Mouse (Mus musculus) heart, embryonic 14.5 days (tissue): ENCODE results near the gene Mrpl44. TPM values are rescaled to one million over a fixed set of nuclear protein-coding genes. Genes with fewer than 3 reads are reported as not detected.

ENCODE experiments used
- ATAC-seq: fragments of 200-750 bp; cut with Nextera tagmentation; 2 replicates; pipeline ENCODE4 v1.8.0; 2017; ENCODE audit warnings: low read depth, moderate TSS enrichment; ENCODE audit not compliant: insufficient number of reproducible peaks, insufficient read depth, low FRiP score
- H3K27ac ChIP-seq, 2 experiments: fragments of 200-500 bp in 1 of 2; fragments of 300-500 bp in 1 of 2; sonication (generic) in 1 of 2; replicated peaks in 1 of 2; 2 replicates each; pipeline ENCODE4 v1.5.1; 2012 to 2014; ENCODE audit warnings: low read depth in 2 of 2, low read length in 2 of 2, control low read depth in 1 of 2, mild to moderate bottlenecking in 1 of 2, mixed read lengths in 1 of 2; ENCODE audit not compliant: control insufficient read depth in 1 of 2, insufficient read depth in 1 of 2
- H3K27me3 ChIP-seq: fragments of 300-500 bp; sonication (generic); 2 replicates; pipeline ENCODE4 v1.6.1; 2014; ENCODE audit warnings: mild to moderate bottlenecking, low read length, control low read depth; ENCODE audit not compliant: control insufficient read depth, insufficient read depth
- H3K36me3 ChIP-seq: fragments of 300-500 bp; sonication (generic); 2 replicates; pipeline ENCODE4 v1.6.1; 2014; ENCODE audit warnings: mild to moderate bottlenecking, control low read depth, low read length, mixed read lengths; ENCODE audit not compliant: control insufficient read depth, insufficient read depth
- H3K4me1 ChIP-seq, 2 experiments: fragments of 200-500 bp in 1 of 2; fragments of 300-500 bp in 1 of 2; sonication (generic) in 1 of 2; 2 replicates each; pipeline ENCODE4 v1.6.1; 2012 to 2014; ENCODE audit warnings: low read length in 2 of 2, control low read depth in 1 of 2, mixed read lengths in 1 of 2; ENCODE audit not compliant: control insufficient read depth in 2 of 2, insufficient read depth in 2 of 2
- H3K4me2 ChIP-seq: fragments of 300-500 bp; sonication (generic); 2 replicates; pipeline ENCODE4 v1.6.1; 2014; ENCODE audit warnings: mild to moderate bottlenecking, low read length
- H3K4me3 ChIP-seq, 2 experiments: fragments of 200-500 bp in 1 of 2; fragments of 300-500 bp in 1 of 2; sonication (generic) in 1 of 2; 2 replicates each; pipeline ENCODE4 v1.5.1; 2012 to 2014; ENCODE audit warnings: low read length in 2 of 2, mild to moderate bottlenecking in 2 of 2, control low read depth in 1 of 2, low read depth in 1 of 2, moderate library complexity in 1 of 2; ENCODE audit not compliant: control insufficient read depth in 1 of 2, insufficient read depth in 1 of 2
- H3K9ac ChIP-seq: fragments of 300-500 bp; sonication (generic); 2 replicates; pipeline ENCODE4 v1.6.1; 2014; ENCODE audit warnings: mild to moderate bottlenecking, low read length
- H3K9me3 ChIP-seq: fragments of 300-500 bp; sonication (generic); 2 replicates; pipeline ENCODE4 v1.6.1; 2016; ENCODE audit warnings: low read length, control low read depth; ENCODE audit not compliant: control insufficient read depth
- WGBS: fragments of 180-500 bp; shearing (Covaris S2); extraction: QIAGEN DNeasy Blood & Tissue Kit; methylation state at CpG from one replicate; pipeline ENCODE4 v1.1.7; 2014; 5-methylcytosine and 5-hydroxymethylcytosine counted together
- polyA plus RNA-seq: library from polyadenylated mRNA; unstranded; fragments of >200 nt; fragmentation: Nextera tagmentation; extraction: Ambion mirVana; gene quantifications from 2 replicates; pipeline ENCODE4 v1.2.1, GENCODE M21; 2014

Mrpl44 gene
- polyA plus RNA-seq, 1 experiment from 2014 or later, result 45.6 TPM

- Histone ChIP-seq H3K4me1 (peaks cover 7 to 39% of the 10 kb centered on the region in 2 experiments), H3K4me2 (no peak overlapping the region), H3K36me3 (no peaks in the 10 kb centered on the region), H3K27ac (peak overlapping the region in 1 of 2 experiments; percentile 64; a peak in 2 of 4 replicates), H3K27me3 (no peaks in the 10 kb centered on the region), H3K9me3 (no peaks in the 10 kb centered on the region), H3K4me3 (no peak overlapping the region), H3K9ac (no peak overlapping the region)
- 54% methylated on average over 7 of the region's 7 CpGs for WGBS
- 0 out of 2 replicates have a peak, but pooled peaks have one; percentile 31 for ATAC-seq
These were observed 18.7 kb upstream of the Mrpl44 start for GRCm38 (mm10) chr1:79757161-79757560.

GRCm38 (mm10) chr1:79757597-79757996 is 18.2 kb upstream of the Mrpl44 start:
- Histone ChIP-seq H3K27me3 (no peaks in the 10 kb centered on the region), H3K4me1 (peaks cover 9 to 41% of the 10 kb centered on the region in 2 experiments), H3K4me3 (no peak overlapping the region), H3K4me2 (no peak overlapping the region), H3K9me3 (no peaks in the 10 kb centered on the region), H3K9ac (no peak overlapping the region), H3K27ac (peak overlapping the region; percentile 30 to 64; a peak in 3 of 4 replicates), H3K36me3 (no peaks in the 10 kb centered on the region)
- 80% methylated on average over 4 of the region's 4 CpGs for WGBS
- ATAC-seq, result no peak

GRCm38 (mm10) chr1:79759006-79759405 is 16.8 kb upstream of the Mrpl44 start:
- H3K36me3 ChIP-seq, result no peaks in the 10 kb centered on the region
- 54% methylated on average over 2 of the region's 2 CpGs for WGBS
- ATAC-seq, result no peak

GRCm38 (mm10) chr1:79759436-79759972 is 16.3 kb upstream of the Mrpl44 start:
- Histone ChIP-seq H3K27me3 (no peaks in the 10 kb centered on the region), H3K4me2 (peak overlapping the region; percentile 0; the same call in 1 of the 2 replicates), H3K9me3 (no peaks in the 10 kb centered on the region), H3K36me3 (no peaks in the 10 kb centered on the region), H3K9ac (no peak overlapping the region; the same call in 1 of the 2 replicates), H3K4me1 (peaks cover 11 to 43% of the 10 kb centered on the region in 2 experiments), H3K4me3 (no peak overlapping the region), H3K27ac (no peak overlapping the region)
- no peak for ATAC-seq
- WGBS, result 84% methylated on average over 5 of the region's 5 CpGs

More at GRCm38 (mm10) chr1:79759006-79759405, 16.8 kb upstream of the Mrpl44 start:
- H3K9me3 ChIP-seq, result no peaks in the 10 kb centered on the region
- H3K4me1 ChIP-seq, result peaks cover 11 to 43% of the 10 kb centered on the region in 2 experiments
- H3K9ac ChIP-seq, result no peak overlapping the region
- H3K4me2 ChIP-seq, result no peak overlapping the region
- no peak overlapping the region for H3K4me3 ChIP-seq
- no peak overlapping the region for H3K27ac ChIP-seq
- no peaks in the 10 kb centered on the region for H3K27me3 ChIP-seq

- Histone ChIP-seq H3K4me1 (peaks cover 11 to 40% of the 10 kb centered on the region in 2 experiments), H3K36me3 (no peaks in the 10 kb centered on the region), H3K4me3 (peak overlapping the region; percentile 72 to 79), H3K27ac (no peak overlapping the region), H3K9me3 (no peaks in the 10 kb centered on the region), H3K9ac (peak overlapping the region; percentile 93), H3K27me3 (no peaks in the 10 kb centered on the region), H3K4me2 (peak overlapping the region; percentile 94)
- WGBS, result 8% methylated on average over 11 of the region's 11 CpGs
- no peak for ATAC-seq
These were observed 15.2 kb upstream of the Mrpl44 start for GRCm38 (mm10) chr1:79760656-79761055.

- Histone ChIP-seq H3K27me3 (no peaks in the 10 kb centered on the region), H3K36me3 (no peaks in the 10 kb centered on the region), H3K9me3 (no peaks in the 10 kb centered on the region), H3K27ac (no peak overlapping the region; a peak in 1 of 4 replicates), H3K4me2 (peak overlapping the region; percentile 94), H3K4me3 (peak overlapping the region; percentile 72 to 79), H3K4me1 (peaks cover 11 to 39% of the 10 kb centered on the region in 2 experiments), H3K9ac (peak overlapping the region; percentile 93)
- ATAC-seq, result peak; percentile 82
- under 1% methylated on average over 55 of the region's 65 CpGs for WGBS
These were observed 14.5 kb upstream of the Mrpl44 start for GRCm38 (mm10) chr1:79761106-79761916.

GRCm38 (mm10) chr1:79761917-79762271 is 13.9 kb upstream of the Mrpl44 start:
- H3K4me1 ChIP-seq, result peaks cover 9 to 34% of the 10 kb centered on the region in 2 experiments
- H3K4me3 ChIP-seq, result peak overlapping the region; percentile 72 to 79
- no peak overlapping the region for H3K27ac ChIP-seq
- H3K4me2 ChIP-seq, result peak overlapping the region; percentile 94
- 5% methylated on average over 6 of the region's 6 CpGs for WGBS
- H3K27me3 ChIP-seq, result no peaks in the 10 kb centered on the region
- H3K9ac ChIP-seq, result peak overlapping the region; percentile 93; the same call in 1 of the 2 replicates
- ATAC-seq, result no peak
- H3K9me3 ChIP-seq, result no peaks in the 10 kb centered on the region
- H3K36me3 ChIP-seq, result no peaks in the 10 kb centered on the region
